Mouse (Mus musculus): ENCODE data around the gene Ccdc137. TPM values are rescaled to one million over a fixed set of nuclear protein-coding genes. Genes with fewer than 3 reads are reported as not detected.

Ccdc137 gene
- polyA plus RNA-seq, 1 experiment from 2014 or later = 18.2 TPM

DNA sequence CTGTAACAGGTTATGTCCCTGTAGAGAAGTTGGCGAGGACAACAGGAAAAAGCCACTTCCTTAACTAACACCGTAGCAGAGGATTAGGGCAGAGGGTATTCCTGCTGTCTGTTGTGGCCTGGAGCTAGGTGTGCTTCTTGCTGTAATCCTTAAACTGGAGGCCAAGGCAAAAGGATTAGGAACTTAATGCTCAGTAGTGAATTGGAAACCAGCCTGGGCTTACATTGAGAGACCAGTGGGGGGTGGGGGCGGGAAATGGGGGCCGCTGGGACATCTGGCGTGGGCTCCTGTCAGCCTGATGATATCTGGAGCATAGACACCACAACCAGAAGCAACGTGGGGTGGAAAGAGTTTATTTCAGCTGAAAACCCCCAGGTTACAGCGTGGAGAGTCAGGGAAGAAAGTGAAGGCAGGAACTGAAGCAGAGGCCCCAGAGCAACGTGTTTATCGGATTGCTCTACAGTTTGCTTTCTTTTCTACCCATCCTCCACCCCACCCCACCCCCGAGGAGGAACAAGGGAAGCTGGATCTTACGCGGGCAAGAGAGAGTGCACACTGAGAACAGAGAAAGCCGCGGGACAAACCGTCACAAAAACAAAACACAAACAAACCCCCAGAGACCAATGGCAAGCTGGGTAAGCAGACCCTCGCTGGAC is 52.6 kb downstream of the Ccdc137 start:
- H3K4me1 ChIP-seq (replicated peaks; ENCODE audit: control insufficient read depth, insufficient read depth) = 0 out of 2 replicates have a peak, but pooled peaks cover 5% of the 10 kb centered on the region
- H3K27me3 ChIP-seq (ENCODE audit: control insufficient read depth, insufficient read depth, low read length) = no peaks in the 10 kb centered on the region
- DNase-seq (ENCODE audit: low spot score) (peak; percentile 50), ATAC-seq (ENCODE audit: low FRiP score, low TSS enrichment) (no peak)
- 6% methylated on average over 16 of the region's 16 CpGs for WGBS
- H3K9ac ChIP-seq (ENCODE audit: low read length) = peak overlapping the region; percentile 38
- H3K36me3 ChIP-seq (ENCODE audit: control insufficient read depth, insufficient read depth, low read length) = no peaks in the 10 kb centered on the region
- TF ChIP-seq EP300 (optimal IDR thresholded peaks at IDR 0.05) = no peak
- peak overlapping the region; percentile 49 for H3K4me2 ChIP-seq (replicated peaks; ENCODE audit: low read depth)
- H3K4me3 ChIP-seq (ENCODE audit: low read depth, low read length) = peak overlapping the region; percentile 8
- H3K27ac ChIP-seq (replicated peaks) = peak overlapping the region; percentile 86
- H3K9me3 ChIP-seq (ENCODE audit: control insufficient read depth, low read length) = no peaks in the 10 kb centered on the region

DNA sequence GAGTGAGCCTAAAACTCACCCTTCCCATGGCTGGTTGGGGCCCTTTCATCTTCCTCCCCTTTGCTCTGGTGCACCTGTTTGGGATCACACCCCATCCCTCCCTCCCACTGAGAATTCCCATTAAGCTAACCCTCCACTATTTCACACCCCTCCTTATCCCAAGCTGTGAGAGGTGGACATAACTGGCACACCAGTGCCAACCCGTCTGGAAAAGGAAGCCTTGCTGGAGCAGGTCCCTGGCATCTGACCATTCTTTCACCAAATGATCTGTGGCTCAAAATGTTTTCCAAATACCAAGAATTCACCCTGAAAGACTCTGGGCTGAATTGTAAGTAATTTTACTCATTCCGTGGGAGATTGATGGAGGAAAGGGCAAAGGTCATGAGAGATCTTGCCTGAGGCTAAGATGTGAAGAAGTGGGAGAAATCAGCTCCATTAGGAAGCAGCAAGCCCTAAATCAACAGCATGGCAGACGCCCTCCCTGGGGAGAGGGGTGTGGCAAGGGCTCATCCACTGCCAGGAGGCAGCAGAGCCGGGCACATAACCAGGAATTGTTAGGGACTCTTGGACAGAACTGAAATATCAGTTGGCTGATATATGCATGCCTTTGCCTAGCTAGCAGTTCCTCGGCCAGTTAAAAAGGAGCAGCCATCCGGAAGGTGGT is 55.0 kb downstream of the Ccdc137 start:
- WGBS = 26% methylated on average over 6 of the region's 6 CpGs
- Histone ChIP-seq H3K4me1 (replicated peaks; ENCODE audit: control insufficient read depth, insufficient read depth) (0 out of 2 replicates have a peak, but pooled peaks cover 5% of the 10 kb centered on the region), H3K27me3 (ENCODE audit: control insufficient read depth, insufficient read depth, low read length) (no peaks in the 10 kb centered on the region)

More for the DNA sequence above, 55.0 kb downstream of the Ccdc137 start:
- Histone ChIP-seq H3K4me2 (replicated peaks; ENCODE audit: low read depth) (no peak overlapping the region), H3K27ac (replicated peaks) (no peak overlapping the region), H3K4me3 (ENCODE audit: low read depth, low read length) (no peak overlapping the region), H3K9me3 (ENCODE audit: control insufficient read depth, low read length) (no peaks in the 10 kb centered on the region), H3K36me3 (ENCODE audit: control insufficient read depth, insufficient read depth, low read length) (no peaks in the 10 kb centered on the region), H3K9ac (ENCODE audit: low read length) (no peak overlapping the region)
- TF ChIP-seq CTCF (IDR thresholded peaks at IDR 0.05; ENCODE audit: low read depth) (no peak), EP300 (optimal IDR thresholded peaks at IDR 0.05) (no peak)
- DNase-seq (ENCODE audit: low spot score) (no peak), ATAC-seq (ENCODE audit: low FRiP score, low TSS enrichment) (no peak)

Other genes starting within 250 kb of the Ccdc137 start
- gene Bahcc1, start 225.2 kb upstream of the Ccdc137 start, polyA plus RNA-seq (2015; fragmentation: Nextera tagmentation; extraction: Ambion mirVana) = 2.7 and 2.9 TPM in 2 replicates
- 2,268 and 2,377 TPM in 2 replicates for gene Actg1, start 109.6 kb upstream of the Ccdc137 start, polyA plus RNA-seq (2015; fragmentation: Nextera tagmentation; extraction: Ambion mirVana)
- 0.41 and 0.47 TPM in 2 replicates for gene Fscn2, start 96.6 kb upstream of the Ccdc137 start, polyA plus RNA-seq (2015; fragmentation: Nextera tagmentation; extraction: Ambion mirVana)
- 14.3 and 15.3 TPM in 2 replicates for gene Faap100, start 79.4 kb upstream of the Ccdc137 start, polyA plus RNA-seq (2015; fragmentation: Nextera tagmentation; extraction: Ambion mirVana)
- 15.7 and 17.9 TPM in 2 replicates for gene Nploc4, start 20.4 kb upstream of the Ccdc137 start, polyA plus RNA-seq (2015; fragmentation: Nextera tagmentation; extraction: Ambion mirVana)
- gene Tspan10, start 15.5 kb upstream of the Ccdc137 start, polyA plus RNA-seq (2015; fragmentation: Nextera tagmentation; extraction: Ambion mirVana) = not detected in 2 replicates
- gene Pde6g, start 4.6 kb upstream of the Ccdc137 start, polyA plus RNA-seq (2015; fragmentation: Nextera tagmentation; extraction: Ambion mirVana) = 0.15 TPM in 1 of 2 replicates, not detected in the other
- 18.2 and 19.8 TPM in 2 replicates for gene Oxld1, start within 50 bp of the Ccdc137 start, polyA plus RNA-seq (2015; fragmentation: Nextera tagmentation; extraction: Ambion mirVana)
- gene Arl16, start 9.5 kb downstream of the Ccdc137 start, polyA plus RNA-seq (2015; fragmentation: Nextera tagmentation; extraction: Ambion mirVana) = 24.4 and 30.6 TPM in 2 replicates
- gene Mrpl12, start 26.5 kb downstream of the Ccdc137 start, polyA plus RNA-seq (2015; fragmentation: Nextera tagmentation; extraction: Ambion mirVana) = 133 and 134 TPM in 2 replicates
- 86.1 and 94.0 TPM in 2 replicates for gene Slc25a10, start 33.7 kb downstream of the Ccdc137 start, polyA plus RNA-seq (2015; fragmentation: Nextera tagmentation; extraction: Ambion mirVana)
- 3.5 and 5.8 TPM in 2 replicates for gene Gcgr, start 72.6 kb downstream of the Ccdc137 start, polyA plus RNA-seq (2015; fragmentation: Nextera tagmentation; extraction: Ambion mirVana)
- gene Mcrip1, start 91.6 kb downstream of the Ccdc137 start, polyA plus RNA-seq (2015; fragmentation: Nextera tagmentation; extraction: Ambion mirVana) = 113 and 115 TPM in 2 replicates
- not detected in 2 replicates for gene Ppp1r27, start 93.0 kb downstream of the Ccdc137 start, polyA plus RNA-seq (2015; fragmentation: Nextera tagmentation; extraction: Ambion mirVana)
- 858 and 892 TPM in 2 replicates for gene P4hb, start 115.1 kb downstream of the Ccdc137 start, polyA plus RNA-seq (2015; fragmentation: Nextera tagmentation; extraction: Ambion mirVana)
- 352 and 362 TPM in 2 replicates for gene Arhgdia, start 123.5 kb downstream of the Ccdc137 start, polyA plus RNA-seq (2015; fragmentation: Nextera tagmentation; extraction: Ambion mirVana)
- gene Alyref, start 140.2 kb downstream of the Ccdc137 start, polyA plus RNA-seq (2015; fragmentation: Nextera tagmentation; extraction: Ambion mirVana) = 213 TPM in 2 replicates
- gene Anapc11, start 140.3 kb downstream of the Ccdc137 start, polyA plus RNA-seq (2015; fragmentation: Nextera tagmentation; extraction: Ambion mirVana) = 121 and 126 TPM in 2 replicates
- 20.4 and 20.9 TPM in 2 replicates for gene Npb, start 150.4 kb downstream of the Ccdc137 start, polyA plus RNA-seq (2015; fragmentation: Nextera tagmentation; extraction: Ambion mirVana)
- gene Pcyt2, start 159.8 kb downstream of the Ccdc137 start, polyA plus RNA-seq (2015; fragmentation: Nextera tagmentation; extraction: Ambion mirVana) = 73.7 and 79.0 TPM in 2 replicates
- gene Sirt7, start 167.1 kb downstream of the Ccdc137 start, polyA plus RNA-seq (2015; fragmentation: Nextera tagmentation; extraction: Ambion mirVana) = 36.1 and 42.2 TPM in 2 replicates
- gene Mafg, start 175.5 kb downstream of the Ccdc137 start, polyA plus RNA-seq (2015; fragmentation: Nextera tagmentation; extraction: Ambion mirVana) = 21.0 and 21.3 TPM in 2 replicates
- 13.9 and 18.4 TPM in 2 replicates for gene Pycr1, start 185.7 kb downstream of the Ccdc137 start, polyA plus RNA-seq (2015; fragmentation: Nextera tagmentation; extraction: Ambion mirVana)
- gene Myadml2, start 190.0 kb downstream of the Ccdc137 start, polyA plus RNA-seq (2015; fragmentation: Nextera tagmentation; extraction: Ambion mirVana) = 0.21 TPM in 1 of 2 replicates, not detected in the other
- gene Notum, start 203.1 kb downstream of the Ccdc137 start, polyA plus RNA-seq (2015; fragmentation: Nextera tagmentation; extraction: Ambion mirVana) = 1.4 and 2.7 TPM in 2 replicates
- gene Aspscr1, start 214.9 kb downstream of the Ccdc137 start, polyA plus RNA-seq (2015; fragmentation: Nextera tagmentation; extraction: Ambion mirVana) = 74.1 and 81.1 TPM in 2 replicates